Mouse (Mus musculus): ENCODE data around the gene Tmf1. TPM values are rescaled to one million over a fixed set of nuclear protein-coding genes. Genes with fewer than 3 reads are reported as not detected.

The Tmf1 gene
- total RNA-seq, 1 experiment = 28.2 TPM

- Histone ChIP-seq H3K36me3 (ENCODE audit: control insufficient read depth, insufficient read depth, low read length, poor library complexity, severe bottlenecking) (peaks cover 3% of the 10 kb centered on the region; the same call in 1 of the 2 replicates), H3K27ac (ENCODE audit: insufficient read depth, low read depth, low read length, poor library complexity, severe bottlenecking) (no peak overlapping the region), H3K4me1 (ENCODE audit: control insufficient read depth in 2 of 2, insufficient read depth in 2 of 2, low read length in 2 of 2, poor library complexity in 1 of 2) (no peaks in the 10 kb centered on the region), H3K9me3 (ENCODE audit: control insufficient read depth, insufficient read depth, low read depth, low read length) (no peaks in the 10 kb centered on the region), H3K4me3 (ENCODE audit: insufficient read depth in 1 of 2, low read depth in 1 of 2, low read length in 2 of 2, poor library complexity in 1 of 2, severe bottlenecking in 1 of 2) (no peak overlapping the region), H3K9ac (ENCODE audit: insufficient read depth, low read depth, low read length, poor library complexity, severe bottlenecking) (no peak overlapping the region)
- no peak for TF ChIP-seq MAFK (IDR thresholded peaks at IDR 0.05; ENCODE audit: insufficient read depth, low read depth, low read length)
- TF ChIP-seq CHD2 (IDR thresholded peaks at IDR 0.05; ENCODE audit: low read depth, low read length) = no peak
- no peak for TF ChIP-seq ZNF384 (IDR thresholded peaks at IDR 0.05; ENCODE audit: low read depth, low read length)
- TF ChIP-seq ZC3H11A (IDR thresholded peaks at IDR 0.05; ENCODE audit: borderline replicate concordance, low read depth, low read length) = no peak
- no peak for TF ChIP-seq HCFC1 (IDR thresholded peaks at IDR 0.05; ENCODE audit: borderline replicate concordance, insufficient read depth, low read length)
- no peak for DNase-seq (ENCODE audit: low read depth, low spot score)
- in situ Hi-C loops (cut with MboI; ENCODE audit: low sequenced_read_pairs in 2 of 2, unreplicated experiment in 2 of 2) = loop anchor here (25.0 kb wide), 2 partner anchors 259 to 1234 kb away; no protein-coding TSS in a partner anchor
Observed at GRCm38 (mm10) chr6:97120922-97121321, 58.0 kb downstream of the Tmf1 start.

- no peaks in the 10 kb centered on the region for H3K9me3 ChIP-seq (ENCODE audit: control insufficient read depth, insufficient read depth, low read depth, low read length)
- TF ChIP-seq HCFC1 (IDR thresholded peaks at IDR 0.05; ENCODE audit: borderline replicate concordance, insufficient read depth, low read length) (no peak), CHD2 (IDR thresholded peaks at IDR 0.05; ENCODE audit: low read depth, low read length) (no peak), ZNF384 (IDR thresholded peaks at IDR 0.05; ENCODE audit: low read depth, low read length) (no peak), MAFK (IDR thresholded peaks at IDR 0.05; ENCODE audit: insufficient read depth, low read depth, low read length) (no peak), ZC3H11A (IDR thresholded peaks at IDR 0.05; ENCODE audit: borderline replicate concordance, low read depth, low read length) (no peak)
- no peak overlapping the region for H3K9ac ChIP-seq (ENCODE audit: insufficient read depth, low read depth, low read length, poor library complexity, severe bottlenecking)
- no peak overlapping the region for H3K27ac ChIP-seq (ENCODE audit: insufficient read depth, low read depth, low read length, poor library complexity, severe bottlenecking)
- H3K4me3 ChIP-seq (ENCODE audit: insufficient read depth in 1 of 2, low read depth in 1 of 2, low read length in 2 of 2, poor library complexity in 1 of 2, severe bottlenecking in 1 of 2) = no peak overlapping the region
- H3K4me1 ChIP-seq (ENCODE audit: control insufficient read depth in 2 of 2, insufficient read depth in 2 of 2, low read length in 2 of 2, poor library complexity in 1 of 2) = no peaks in the 10 kb centered on the region
- peaks cover 6% of the 10 kb centered on the region; the same call in 1 of the 2 replicates for H3K36me3 ChIP-seq (ENCODE audit: control insufficient read depth, insufficient read depth, low read length, poor library complexity, severe bottlenecking)
- in situ Hi-C loops (cut with MboI; ENCODE audit: low sequenced_read_pairs in 2 of 2, unreplicated experiment in 2 of 2) = loop anchor here (25.0 kb wide), 2 partner anchors 256 to 1231 kb away; no protein-coding TSS in a partner anchor
- DNase-seq (ENCODE audit: low read depth, low spot score) = no peak
Observed at GRCm38 (mm10) chr6:97118327-97118726, 60.6 kb downstream of the Tmf1 start.

GRCm38 (mm10) chr6:97116896-97117295 is 62.0 kb downstream of the Tmf1 start:
- peaks cover 6% of the 10 kb centered on the region; the same call in 1 of the 2 replicates for H3K36me3 ChIP-seq (ENCODE audit: control insufficient read depth, insufficient read depth, low read length, poor library complexity, severe bottlenecking)
- no peaks in the 10 kb centered on the region for H3K9me3 ChIP-seq (ENCODE audit: control insufficient read depth, insufficient read depth, low read depth, low read length)
- H3K27ac ChIP-seq (ENCODE audit: insufficient read depth, low read depth, low read length, poor library complexity, severe bottlenecking) = no peak overlapping the region
- H3K4me1 ChIP-seq (ENCODE audit: control insufficient read depth in 2 of 2, insufficient read depth in 2 of 2, low read length in 2 of 2, poor library complexity in 1 of 2) = no peaks in the 10 kb centered on the region
- in situ Hi-C loops (cut with MboI; ENCODE audit: low sequenced_read_pairs in 2 of 2, unreplicated experiment in 2 of 2) = loop anchor here (25.0 kb wide), 2 partner anchors 255 to 1230 kb away; no protein-coding TSS in a partner anchor
- no peak overlapping the region for H3K4me3 ChIP-seq (ENCODE audit: insufficient read depth in 1 of 2, low read depth in 1 of 2, low read length in 2 of 2, poor library complexity in 1 of 2, severe bottlenecking in 1 of 2)
- no peak for DNase-seq (ENCODE audit: low read depth, low spot score)
- no peak overlapping the region for H3K9ac ChIP-seq (ENCODE audit: insufficient read depth, low read depth, low read length, poor library complexity, severe bottlenecking)
- no peak for TF ChIP-seq CHD2 (IDR thresholded peaks at IDR 0.05; ENCODE audit: low read depth, low read length)
- no peak for TF ChIP-seq HCFC1 (IDR thresholded peaks at IDR 0.05; ENCODE audit: borderline replicate concordance, insufficient read depth, low read length)
- no peak for TF ChIP-seq ZNF384 (IDR thresholded peaks at IDR 0.05; ENCODE audit: low read depth, low read length)
- TF ChIP-seq ZC3H11A (IDR thresholded peaks at IDR 0.05; ENCODE audit: borderline replicate concordance, low read depth, low read length) = no peak
- TF ChIP-seq MAFK (IDR thresholded peaks at IDR 0.05; ENCODE audit: insufficient read depth, low read depth, low read length) = no peak

- TF ChIP-seq ZNF384 (IDR thresholded peaks at IDR 0.05; ENCODE audit: low read depth, low read length) (no peak), ZC3H11A (IDR thresholded peaks at IDR 0.05; ENCODE audit: borderline replicate concordance, low read depth, low read length) (no peak), MAFK (IDR thresholded peaks at IDR 0.05; ENCODE audit: insufficient read depth, low read depth, low read length) (no peak), CHD2 (IDR thresholded peaks at IDR 0.05; ENCODE audit: low read depth, low read length) (no peak), HCFC1 (IDR thresholded peaks at IDR 0.05; ENCODE audit: borderline replicate concordance, insufficient read depth, low read length) (no peak)
- Histone ChIP-seq H3K9me3 (ENCODE audit: control insufficient read depth, insufficient read depth, low read depth, low read length) (no peaks in the 10 kb centered on the region), H3K9ac (ENCODE audit: insufficient read depth, low read depth, low read length, poor library complexity, severe bottlenecking) (no peak overlapping the region), H3K36me3 (ENCODE audit: control insufficient read depth, insufficient read depth, low read length, poor library complexity, severe bottlenecking) (peaks cover 6% of the 10 kb centered on the region; the same call in 1 of the 2 replicates), H3K4me3 (ENCODE audit: insufficient read depth in 1 of 2, low read depth in 1 of 2, low read length in 2 of 2, poor library complexity in 1 of 2, severe bottlenecking in 1 of 2) (no peak overlapping the region), H3K4me1 (ENCODE audit: control insufficient read depth in 2 of 2, insufficient read depth in 2 of 2, low read length in 2 of 2, poor library complexity in 1 of 2) (no peaks in the 10 kb centered on the region), H3K27ac (ENCODE audit: insufficient read depth, low read depth, low read length, poor library complexity, severe bottlenecking) (no peak overlapping the region)
- DNase-seq (ENCODE audit: low read depth, low spot score) = no peak
- in situ Hi-C loops (cut with MboI; ENCODE audit: low sequenced_read_pairs in 2 of 2, unreplicated experiment in 2 of 2) = loop anchor here (25.0 kb wide), 2 partner anchors 253 to 1228 kb away; no protein-coding TSS in a partner anchor
Observed at GRCm38 (mm10) chr6:97114821-97115220, 64.1 kb downstream of the Tmf1 start.
